Mouse (Mus musculus) thymus, adult 2 months (tissue): Measurements from ENCODE around the gene Foxn1.

ENCODE experiments used
- CTCF ChIP-seq: fragments of 200-500 bp; IDR thresholded peaks from 2 replicates; pipeline ENCODE4 v1.5.1; 2012; ENCODE audit warnings: mild to moderate bottlenecking, control low read depth, low read length, moderate library complexity, borderline replicate concordance; ENCODE audit not compliant: control insufficient read depth, poor library complexity, insufficient read depth; ENCODE audit errors: extremely low read depth
- POLR2A ChIP-seq: fragments of 200-500 bp; IDR thresholded peaks from 2 replicates; pipeline ENCODE4 v1.6.1; 2012; ENCODE audit warnings: mild to moderate bottlenecking, low read length, control low read depth, moderate library complexity; ENCODE audit not compliant: control insufficient read depth, poor library complexity, insufficient read depth; ENCODE audit errors: extremely low read depth

DNA sequence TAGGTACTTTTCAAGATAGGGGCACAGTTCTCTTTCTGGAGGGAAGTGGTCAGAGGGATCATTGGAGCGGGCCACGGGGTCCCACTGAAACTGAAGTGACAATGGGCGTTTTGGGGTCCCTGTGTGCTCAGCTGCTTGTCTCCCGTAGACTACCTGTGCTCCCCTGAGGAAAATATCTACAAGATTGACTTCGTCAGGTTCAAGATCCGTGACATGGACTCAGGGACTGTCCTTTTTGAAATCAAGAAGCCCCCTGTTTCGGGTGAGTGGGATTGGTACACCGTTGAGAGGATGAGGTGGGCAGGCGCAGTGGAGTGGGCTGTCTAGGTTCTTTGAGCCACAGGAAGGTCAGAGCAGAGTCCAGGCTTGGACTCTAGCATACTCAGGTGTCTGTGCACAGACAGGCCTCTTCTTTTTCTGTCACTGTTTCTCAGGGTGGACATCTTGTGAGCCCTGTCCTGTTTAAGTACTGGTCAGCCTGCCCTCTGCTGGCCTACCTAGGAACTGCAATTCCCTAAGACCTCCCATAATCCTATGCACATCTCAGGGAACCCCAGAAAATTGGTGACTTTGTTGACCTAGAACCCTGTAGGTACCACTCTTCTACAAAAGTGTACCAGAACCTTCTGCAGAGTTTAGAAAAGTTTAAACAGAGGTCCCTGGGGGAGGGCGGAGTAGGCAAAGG is 39.1 kb downstream of the Foxn1 start:
- no peak for TF ChIP-seq POLR2A
- no peak; the same call in 1 of the 2 replicates for TF ChIP-seq CTCF
